Mouse (Mus musculus) T-helper 1 cell (primary cell): Measurements from ENCODE around the gene Med29.

Experiments used
- in situ Hi-C: fragments of 300-600 bp; cut with MboI, MseI; formaldehyde crosslinking; loops from one replicate; pipeline ENCODE4 v1.15.1; 2025; ENCODE audit warnings: high pct_unique_total_duplicates

Med29 gene

DNA sequence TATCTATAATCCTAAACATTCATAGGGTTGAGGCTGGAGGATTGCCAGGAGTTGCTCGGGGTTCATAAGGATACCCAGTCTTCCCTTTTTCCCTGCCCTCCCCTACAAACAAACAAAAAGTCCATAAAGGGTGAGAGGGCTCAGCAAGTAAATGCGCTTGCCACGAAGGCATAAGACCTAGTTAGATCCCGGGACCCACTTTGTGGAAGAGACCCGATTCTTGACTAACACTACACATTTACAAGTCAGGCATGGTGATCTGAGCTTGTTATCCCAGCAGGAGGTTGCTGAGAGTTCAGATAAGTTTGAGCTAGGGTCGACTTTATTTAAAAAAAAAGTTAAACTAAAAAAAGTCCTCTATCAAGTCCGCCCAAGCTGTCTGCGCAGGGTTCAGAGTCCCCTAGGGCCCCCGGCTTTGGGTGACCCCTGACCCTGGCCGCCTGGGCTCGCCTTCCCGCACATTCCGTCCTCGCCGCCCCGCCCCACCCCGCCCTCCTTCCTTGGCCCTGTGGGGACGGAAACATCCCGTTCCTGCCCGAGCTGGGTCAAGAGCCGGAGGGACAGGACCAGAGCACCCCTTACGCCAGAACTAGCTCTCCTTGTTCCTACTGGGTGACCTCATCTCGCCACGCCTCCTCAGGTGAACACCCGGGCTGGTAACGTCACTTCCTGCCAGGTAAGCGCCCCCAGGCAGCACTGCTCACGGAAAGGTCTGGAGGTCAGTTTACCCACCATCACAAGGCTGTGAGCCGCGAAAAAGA, 16.3 kb downstream of the Med29 start:
- in situ Hi-C loops = no loop called here

DNA sequence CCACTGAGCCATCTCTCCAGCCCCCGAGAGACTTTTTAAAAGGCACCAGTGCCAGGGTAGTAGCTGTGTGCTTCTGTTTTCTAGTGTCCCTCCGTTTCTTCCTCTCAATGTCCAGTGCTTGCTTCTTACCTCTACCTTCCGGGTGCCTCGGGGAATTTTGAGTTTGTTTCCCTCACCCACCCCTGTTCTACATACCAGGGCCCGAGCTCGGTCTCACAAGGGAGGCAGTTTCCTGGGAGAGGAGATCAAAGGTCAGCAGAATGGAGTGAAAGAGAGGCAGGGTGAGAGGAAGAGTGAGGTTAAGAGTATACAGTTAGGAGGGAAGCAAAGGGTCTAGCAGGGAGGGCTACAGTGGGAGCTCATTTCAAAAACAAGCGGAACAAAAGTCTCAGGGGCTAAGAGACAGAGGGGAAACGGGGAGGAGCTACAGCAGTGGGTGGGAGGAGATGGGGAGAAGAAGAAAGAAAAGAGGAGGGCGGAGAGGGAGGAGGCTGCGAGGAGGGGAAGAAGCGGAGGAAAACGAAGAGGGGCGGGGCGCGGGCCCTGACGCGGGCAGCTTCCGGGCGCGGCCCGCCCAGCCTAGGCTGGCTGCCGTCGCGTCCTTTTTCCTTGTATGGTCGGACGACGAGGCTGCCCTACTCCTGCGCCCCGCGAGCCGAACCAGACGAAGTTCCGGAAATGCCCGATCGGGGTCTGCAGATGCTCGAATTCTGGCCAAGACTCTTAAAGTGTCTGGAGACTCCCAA, 17.2 kb downstream of the Med29 start:
- in situ Hi-C loops = no loop called here

GRCm38 (mm10) chr7:28374647-28375046, 17.9 kb downstream of the Med29 start:
- in situ Hi-C loops = no loop called here

GRCm38 (mm10) chr7:28373891-28374495, 18.5 kb downstream of the Med29 start:
- in situ Hi-C loops = no loop called here

- in situ Hi-C loops = no loop called here
Observed at GRCm38 (mm10) chr7:28373131-28373581, 19.4 kb downstream of the Med29 start.

- in situ Hi-C loops = no loop called here
Observed at GRCm38 (mm10) chr7:28372251-28373108, 20.0 kb downstream of the Med29 start, which contains the start of gene Plekhg2. Gene Plekhg2, minus strand, starts transcription at chr7:28372599.

- in situ Hi-C loops = no loop called here
Observed at GRCm38 (mm10) chr7:28371514-28371989, 21.0 kb downstream of the Med29 start.

GRCm38 (mm10) chr7:28370977-28371513, 21.5 kb downstream of the Med29 start:
- in situ Hi-C loops = no loop called here

DNA sequence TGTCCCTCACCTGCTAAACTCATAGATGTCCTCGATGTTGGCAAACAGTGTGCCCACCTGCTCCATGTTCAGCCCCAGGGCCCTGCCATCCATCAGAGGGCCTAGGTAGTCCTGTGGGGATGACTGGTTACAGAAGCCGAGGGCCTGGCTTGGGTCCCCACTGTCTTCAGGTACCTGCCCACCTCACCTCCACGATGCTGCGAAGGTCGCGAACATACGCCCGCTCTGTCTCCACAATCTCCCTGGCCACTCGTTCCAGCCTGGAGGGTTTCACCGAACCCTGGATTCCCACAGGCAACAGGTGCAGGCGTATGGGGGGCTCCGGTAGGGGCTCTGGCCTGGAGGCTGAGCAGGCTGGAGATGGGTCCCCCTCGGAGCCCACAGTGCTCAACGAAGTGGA, 22.5 kb downstream of the Med29 start:
- in situ Hi-C loops = no loop called here

- in situ Hi-C loops = no loop called here
Observed at GRCm38 (mm10) chr7:28368276-28368920, 24.1 kb downstream of the Med29 start.

DNA sequence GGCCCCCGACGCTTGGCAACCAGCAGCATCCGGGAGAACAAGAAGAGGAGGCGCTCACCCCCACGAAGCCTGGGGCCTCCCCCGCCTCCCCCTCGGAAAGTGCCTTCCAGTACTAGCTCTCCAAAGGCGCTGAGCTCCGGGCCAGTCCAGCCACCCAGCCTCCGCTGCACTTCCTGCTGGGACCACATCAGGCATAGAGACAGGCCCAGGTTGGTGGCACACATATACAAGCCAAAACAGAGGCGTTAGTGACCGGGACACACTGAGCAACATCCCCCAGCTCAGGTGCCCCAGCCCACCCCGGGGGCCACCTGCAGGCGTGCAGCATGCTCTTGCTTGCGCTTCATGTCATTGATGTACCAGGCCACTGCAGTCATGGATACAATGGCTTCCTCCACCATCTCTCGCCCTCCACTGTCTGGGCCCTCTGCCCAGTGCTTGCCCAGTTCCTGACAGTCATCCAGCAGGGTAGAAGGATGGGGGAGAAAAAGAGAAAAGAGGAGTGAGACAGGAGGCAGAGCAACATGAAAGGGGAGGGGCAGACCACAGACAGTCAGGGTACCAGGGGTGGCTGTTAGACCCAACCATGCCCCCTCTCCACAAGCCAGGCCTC, 24.7 kb downstream of the Med29 start:
- in situ Hi-C loops = no loop called here

- in situ Hi-C loops = no loop called here
Observed at GRCm38 (mm10) chr7:28362441-28363060, 30.0 kb downstream of the Med29 start.

- in situ Hi-C loops = no loop called here
Observed at GRCm38 (mm10) chr7:28361647-28362341, 30.7 kb downstream of the Med29 start.

- in situ Hi-C loops = no loop called here
Observed at GRCm38 (mm10) chr7:28360291-28360690, 32.2 kb downstream of the Med29 start.

GRCm38 (mm10) chr7:28359854-28360253, 32.7 kb downstream of the Med29 start:
- in situ Hi-C loops = no loop called here

- in situ Hi-C loops = no loop called here
Observed at GRCm38 (mm10) chr7:28358431-28358830, 34.1 kb downstream of the Med29 start.

DNA sequence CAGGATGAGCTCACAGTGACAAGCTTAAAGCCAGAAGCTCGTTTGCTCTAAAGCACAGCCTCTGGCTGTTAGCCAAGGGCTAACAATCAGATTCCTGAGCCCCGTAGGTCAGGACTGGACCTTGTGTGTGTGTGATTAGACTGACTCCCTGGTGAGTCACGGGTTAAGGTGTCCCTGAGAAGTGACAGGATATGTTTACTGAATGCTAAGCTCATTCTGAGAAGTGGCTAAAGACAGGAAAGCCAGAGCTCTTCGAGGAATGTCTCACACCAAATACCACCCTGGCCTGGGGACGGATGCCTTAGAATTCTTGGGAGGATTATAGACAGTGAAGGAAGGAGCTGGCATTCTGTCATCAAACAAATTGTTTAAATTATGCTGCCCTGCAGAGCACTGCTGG, 34.5 kb downstream of the Med29 start:
- in situ Hi-C loops = no loop called here

GRCm38 (mm10) chr7:28356981-28357380, 35.5 kb downstream of the Med29 start:
- in situ Hi-C loops = no loop called here

DNA sequence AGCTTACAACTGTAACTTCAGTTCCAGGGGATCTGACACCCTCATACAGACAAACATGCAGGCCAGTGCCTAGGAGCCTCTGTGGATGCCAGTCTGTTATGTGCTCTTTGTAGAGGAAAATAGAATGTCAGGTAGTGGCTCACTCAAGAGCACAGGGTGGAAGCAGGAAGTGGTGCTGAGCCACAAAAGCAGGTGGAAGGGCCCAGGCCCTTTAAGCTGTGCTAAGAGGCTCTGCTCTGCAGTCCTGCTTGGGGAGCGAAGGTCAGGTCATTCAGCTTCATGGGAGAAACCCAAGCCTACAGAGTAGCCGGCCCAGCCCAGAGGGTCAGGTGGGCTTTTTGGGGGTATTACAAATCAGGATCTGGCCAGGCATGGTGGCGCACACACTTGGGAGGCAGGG, 37.3 kb downstream of the Med29 start:
- in situ Hi-C loops = no loop called here
